Mouse (Mus musculus) limb, embryonic 14.5 days (tissue): ENCODE results near the gene Zfp287. TPM values are rescaled to one million over a fixed set of nuclear protein-coding genes. Genes with fewer than 3 reads are reported as not detected.
A peak's percentile ranks its signal among the peaks of the same experiment; 100 is the strongest.

Source experiments
- ATAC-seq: fragments of 200-750 bp; cut with Nextera tagmentation; 2 replicates; pipeline ENCODE4 v1.8.0; 2017; ENCODE audit warnings: low read depth, moderate number of reproducible peaks, moderate TSS enrichment; ENCODE audit not compliant: low FRiP score
- DNase-seq: peaks from one replicate; pipeline ENCODE4 v3.0.0-alpha.2; 2015; ENCODE audit warnings: low spot score
- H3K27ac ChIP-seq: fragments of 300-500 bp; sonication (generic); replicated peaks from 2 replicates; pipeline ENCODE4 v1.5.1; 2014; ENCODE audit warnings: low read depth, mild to moderate bottlenecking, low read length, moderate library complexity, mixed read lengths
- H3K27me3 ChIP-seq: fragments of 300-500 bp; sonication (generic); 2 replicates; pipeline ENCODE4 v1.6.1; 2014; ENCODE audit warnings: low read length, mixed read lengths; ENCODE audit not compliant: control insufficient read depth, insufficient read depth
- H3K36me3 ChIP-seq: fragments of 300-500 bp; sonication (generic); 2 replicates; pipeline ENCODE4 v1.6.1; 2014; ENCODE audit warnings: mild to moderate bottlenecking, low read length, moderate library complexity, mixed read lengths; ENCODE audit not compliant: control insufficient read depth, insufficient read depth
- H3K4me1 ChIP-seq: fragments of 300-500 bp; sonication (generic); 2 replicates; pipeline ENCODE4 v1.6.1; 2014; ENCODE audit warnings: antibody characterized with exemption, low read length, mixed read lengths; ENCODE audit not compliant: control insufficient read depth, insufficient read depth
- H3K4me2 ChIP-seq: fragments of 300-500 bp; sonication (generic); replicated peaks from 2 replicates; pipeline ENCODE4 v1.6.1; 2014; ENCODE audit warnings: low read depth, mild to moderate bottlenecking, low read length, moderate library complexity; ENCODE audit not compliant: severe bottlenecking
- H3K4me3 ChIP-seq: fragments of 300-500 bp; sonication (generic); replicated peaks from 2 replicates; pipeline ENCODE4 v1.5.1; 2014; ENCODE audit warnings: low read length
- H3K9ac ChIP-seq: fragments of 300-500 bp; sonication (generic); 2 replicates; pipeline ENCODE4 v1.6.1; 2014; ENCODE audit warnings: mild to moderate bottlenecking, low read depth, low read length, moderate library complexity; ENCODE audit not compliant: severe bottlenecking
- H3K9me3 ChIP-seq: fragments of 300-500 bp; sonication (generic); 2 replicates; pipeline ENCODE4 v1.6.1; 2016; ENCODE audit warnings: low read length; ENCODE audit not compliant: control insufficient read depth
- POLR2A ChIP-seq: fragments of 200-500 bp; IDR thresholded peaks from 2 replicates; pipeline ENCODE4 v1.8.0; 2012; ENCODE audit warnings: inconsistent platforms, mild to moderate bottlenecking, moderate library complexity, borderline replicate concordance; ENCODE audit not compliant: insufficient read depth, insufficient read length; ENCODE audit errors: extremely low read depth
- WGBS: fragments of 180-500 bp; shearing (Covaris S2); extraction: QIAGEN DNeasy Blood & Tissue Kit; methylation state at CpG from one replicate; pipeline ENCODE4 v1.1.7; 2014; 5-methylcytosine and 5-hydroxymethylcytosine counted together
- polyA plus RNA-seq, 2 experiments: library from polyadenylated mRNA; depleted of rRNA in 1 of 2; stranded (reverse) in 1 of 2; unstranded in 1 of 2; fragments of >200 nt; fragmentation: Nextera tagmentation in 1 of 2; extraction: Ambion mirVana in 1 of 2; gene quantifications; 2 replicates each; pipeline versions ENCODE4 v1.2.1 to v1.2.3; 2012 to 2014

The Zfp287 gene
- polyA plus RNA-seq, 2 experiments, result 8.9 to 9.2 TPM

- no peak for TF ChIP-seq POLR2A
- ATAC-seq, result no peak
- no peak overlapping the region for H3K4me3 ChIP-seq
- no peaks in the 10 kb centered on the region for H3K4me1 ChIP-seq
- no peak overlapping the region for H3K4me2 ChIP-seq
- no peak for DNase-seq
- no peaks in the 10 kb centered on the region for H3K27me3 ChIP-seq
- H3K9me3 ChIP-seq, result no peaks in the 10 kb centered on the region
- WGBS, result 96% methylated on average over 1 of the region's 2 CpGs
- H3K27ac ChIP-seq, result no peak overlapping the region
- H3K9ac ChIP-seq, result no peak overlapping the region
- no peaks in the 10 kb centered on the region for H3K36me3 ChIP-seq
These were observed 9.5 kb upstream of the Zfp287 start for GRCm38 (mm10) chr11:62741186-62741585.

GRCm38 (mm10) chr11:62732665-62733064 lies 960 bp upstream of the Zfp287 start:
- H3K9ac ChIP-seq, result no peak overlapping the region
- WGBS, result 83% methylated on average over 3 of the region's 3 CpGs
- no peak for DNase-seq
- H3K27me3 ChIP-seq, result no peaks in the 10 kb centered on the region
- H3K9me3 ChIP-seq, result no peaks in the 10 kb centered on the region
- H3K27ac ChIP-seq, result no peak overlapping the region
- no peak for ATAC-seq
- H3K4me2 ChIP-seq, result no peak overlapping the region
- TF ChIP-seq POLR2A, result no peak
- no peak overlapping the region for H3K4me3 ChIP-seq
- 0 out of 2 replicates have a peak, but pooled peaks cover 3% of the 10 kb centered on the region for H3K4me1 ChIP-seq
- peaks cover 11% of the 10 kb centered on the region; the same call in 1 of the 2 replicates for H3K36me3 ChIP-seq

GRCm38 (mm10) chr11:62732022-62732387 lies 300 bp upstream of the Zfp287 start:
- no peak for TF ChIP-seq POLR2A
- H3K27ac ChIP-seq, result no peak overlapping the region
- H3K36me3 ChIP-seq, result peaks cover 18% of the 10 kb centered on the region
- ATAC-seq (0 out of 2 replicates have a peak, but pooled peaks have one; percentile 4), DNase-seq (no peak)
- H3K4me3 ChIP-seq, result peak overlapping the region; percentile 86
- H3K4me1 ChIP-seq, result 0 out of 2 replicates have a peak, but pooled peaks cover 3% of the 10 kb centered on the region
- H3K27me3 ChIP-seq, result no peaks in the 10 kb centered on the region
- H3K4me2 ChIP-seq, result peak overlapping the region; percentile 75
- H3K9me3 ChIP-seq, result no peaks in the 10 kb centered on the region
- 10% methylated on average over 5 of the region's 5 CpGs for WGBS
- no peak overlapping the region; the same call in 1 of the 2 replicates for H3K9ac ChIP-seq

- ATAC-seq, result no peak
- H3K36me3 ChIP-seq, result peaks cover 48% of the 10 kb centered on the region
- H3K4me2 ChIP-seq, result no peak overlapping the region
- DNase-seq, result no peak
- no peak overlapping the region for H3K9ac ChIP-seq
- H3K4me1 ChIP-seq, result 0 out of 2 replicates have a peak, but pooled peaks cover 3% of the 10 kb centered on the region
- H3K9me3 ChIP-seq, result no peaks in the 10 kb centered on the region
- H3K27ac ChIP-seq, result no peak overlapping the region
- H3K4me3 ChIP-seq, result no peak overlapping the region
- no peak for TF ChIP-seq POLR2A
- 94% methylated on average over 8 of the region's 8 CpGs for WGBS
- no peaks in the 10 kb centered on the region for H3K27me3 ChIP-seq
These were observed 3.4 kb downstream of the Zfp287 start for GRCm38 (mm10) chr11:62728276-62728675.

- WGBS, result 89% methylated on average over 5 of the region's 5 CpGs
These were observed 21.0 kb downstream of the Zfp287 start for GRCm38 (mm10) chr11:62710657-62711056.

GRCm38 (mm10) chr11:62708252-62708651 lies 23.5 kb downstream of the Zfp287 start:
- DNase-seq (no peak), ATAC-seq (no peak)
- Histone ChIP-seq H3K4me1 (no peaks in the 10 kb centered on the region), H3K4me2 (no peak overlapping the region), H3K27me3 (no peaks in the 10 kb centered on the region), H3K27ac (no peak overlapping the region), H3K9ac (no peak overlapping the region), H3K9me3 (no peaks in the 10 kb centered on the region), H3K4me3 (no peak overlapping the region), H3K36me3 (peaks cover 25% of the 10 kb centered on the region)
- TF ChIP-seq POLR2A, result no peak
- WGBS, result 83% methylated on average over 7 of the region's 7 CpGs

More at GRCm38 (mm10) chr11:62710657-62711056, 21.0 kb downstream of the Zfp287 start:
- Histone ChIP-seq H3K27me3 (no peaks in the 10 kb centered on the region), H3K4me1 (no peaks in the 10 kb centered on the region), H3K4me2 (no peak overlapping the region), H3K27ac (no peak overlapping the region), H3K4me3 (no peak overlapping the region), H3K9ac (no peak overlapping the region), H3K36me3 (peaks cover 47% of the 10 kb centered on the region), H3K9me3 (no peaks in the 10 kb centered on the region)
- ATAC-seq (no peak), DNase-seq (no peak)
- no peak for TF ChIP-seq POLR2A
